Mouse (Mus musculus) heart, adult 2 months (tissue): ENCODE data around the gene Ywhah. TPM values are rescaled to one million over a fixed set of nuclear protein-coding genes. Genes with fewer than 3 reads are reported as not detected.
"Not testable (repeated sequence)": the region's sequence is repeated elsewhere in the genome, so short reads cannot be mapped to it uniquely, and the experiment has no call there.

Source experiments
- DNase-seq, 2 experiments: peaks; one replicate each; pipeline ENCODE4 v3.0.0; 2021
- H3K27ac ChIP-seq: fragments of 200-600 bp; 2 replicates; pipeline ENCODE4 v1.8.1; 2022
- H3K27me3 ChIP-seq: fragments of 200-500 bp; 2 replicates; pipeline ENCODE4 v1.6.1; 2012; ENCODE audit warnings: mild to moderate bottlenecking, low read length, inconsistent platforms, mixed read lengths; ENCODE audit not compliant: control insufficient read depth, insufficient read depth
- H3K36me3 ChIP-seq: fragments of 200-500 bp; 2 replicates; pipeline ENCODE4 v1.6.1; 2012; ENCODE audit warnings: low read length, inconsistent platforms; ENCODE audit not compliant: control insufficient read depth, insufficient read depth
- H3K4me1 ChIP-seq: fragments of 200-500 bp; 2 replicates; pipeline ENCODE4 v1.6.1; 2011; ENCODE audit warnings: low read length; ENCODE audit not compliant: control insufficient read depth, insufficient read depth
- H3K4me3 ChIP-seq: fragments of 200-600 bp; 2 replicates; pipeline ENCODE4 v1.8.1; 2022
- H3K79me2 ChIP-seq: fragments of 200-500 bp; replicated peaks from 2 replicates; pipeline ENCODE4 v1.6.1; 2012; ENCODE audit warnings: mild to moderate bottlenecking, inconsistent platforms, low read length, moderate library complexity, mixed read lengths; ENCODE audit not compliant: control insufficient read depth, insufficient read depth
- H3K9ac ChIP-seq: fragments of 200-500 bp; 2 replicates; pipeline ENCODE4 v1.6.1; 2012; ENCODE audit warnings: low read depth, mild to moderate bottlenecking, control low read depth, inconsistent platforms, low read length, mixed read lengths
- CTCF ChIP-seq: fragments of 200-600 bp; IDR thresholded peaks from 2 replicates; pipeline ENCODE4 v1.8.1; 2022; ENCODE audit warnings: antibody characterized with exemption, mild to moderate bottlenecking, moderate library complexity
- EP300 ChIP-seq: fragments of 200-500 bp; IDR thresholded peaks from 2 replicates; pipeline ENCODE4 v1.6.1; 2011; ENCODE audit warnings: low read depth, low read length, control low read depth; ENCODE audit not compliant: insufficient read depth
- POLR2A ChIP-seq: fragments of 200-500 bp; IDR thresholded peaks from 2 replicates; pipeline ENCODE4 v1.6.1; 2011; ENCODE audit warnings: mild to moderate bottlenecking, low read depth, low read length, control low read depth; ENCODE audit not compliant: insufficient read depth
- WGBS: fragments of 180-500 bp; shearing (Covaris S2); methylation state at CpG from one replicate; pipeline ENCODE4 v1.1.7; 2018; 5-methylcytosine and 5-hydroxymethylcytosine counted together
- intact Hi-C: fragments of 180-260 bp; cut with DNase I; formaldehyde crosslinking; loops from one replicate; pipeline ENCODE4 v1.15.1; 2025
- polyA plus RNA-seq: library from polyadenylated mRNA; depleted of rRNA; stranded (reverse); fragments of >200 nt; gene quantifications from 2 replicates; pipeline ENCODE4 v1.2.3, GENCODE M21; 2012
- total RNA-seq, 2 experiments: library from RNA; stranded (reverse); gene quantifications; 2 replicates each; pipeline ENCODE4 v1.2.3; 2021

Gene Ywhah
- total and polyA plus RNA-seq, 3 experiments = 75.4 to 106 (median 82.2) TPM

DNA sequence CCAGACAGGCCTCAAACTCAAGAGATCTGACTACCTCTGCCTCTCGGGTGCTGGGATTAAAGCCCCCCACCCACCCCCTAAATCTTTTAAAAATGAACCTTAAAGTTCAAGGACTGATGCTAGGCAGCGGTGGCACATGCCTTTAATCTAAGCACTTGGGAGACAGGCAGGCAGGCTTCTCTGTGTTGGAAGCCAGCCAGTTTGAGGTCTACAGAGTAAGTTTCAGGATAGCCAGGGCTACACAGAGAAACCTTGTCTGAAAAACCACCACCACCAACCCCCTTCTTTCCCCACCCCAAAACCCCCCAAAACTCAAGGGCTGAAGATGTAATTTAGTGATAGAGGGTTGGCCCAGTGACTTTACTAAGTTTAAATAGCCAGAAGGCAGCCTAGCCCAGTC lies 10.0 kb downstream of the Ywhah start:
- Histone ChIP-seq H3K79me2 (no peaks in the 10 kb centered on the region), H3K9ac (no peak overlapping the region), H3K4me3 (no peak overlapping the region), H3K36me3 (peaks cover 25% of the 10 kb centered on the region), H3K27ac (no peak overlapping the region), H3K27me3 (no peaks in the 10 kb centered on the region), H3K4me1 (peaks cover 10% of the 10 kb centered on the region)
- intact Hi-C loops = no loop called here
- 61% methylated on average over 2 of the region's 2 CpGs for WGBS
- TF ChIP-seq EP300 = no peak
- no peak for TF ChIP-seq POLR2A
- no peak for TF ChIP-seq CTCF
- DNase-seq = no peak

DNA sequence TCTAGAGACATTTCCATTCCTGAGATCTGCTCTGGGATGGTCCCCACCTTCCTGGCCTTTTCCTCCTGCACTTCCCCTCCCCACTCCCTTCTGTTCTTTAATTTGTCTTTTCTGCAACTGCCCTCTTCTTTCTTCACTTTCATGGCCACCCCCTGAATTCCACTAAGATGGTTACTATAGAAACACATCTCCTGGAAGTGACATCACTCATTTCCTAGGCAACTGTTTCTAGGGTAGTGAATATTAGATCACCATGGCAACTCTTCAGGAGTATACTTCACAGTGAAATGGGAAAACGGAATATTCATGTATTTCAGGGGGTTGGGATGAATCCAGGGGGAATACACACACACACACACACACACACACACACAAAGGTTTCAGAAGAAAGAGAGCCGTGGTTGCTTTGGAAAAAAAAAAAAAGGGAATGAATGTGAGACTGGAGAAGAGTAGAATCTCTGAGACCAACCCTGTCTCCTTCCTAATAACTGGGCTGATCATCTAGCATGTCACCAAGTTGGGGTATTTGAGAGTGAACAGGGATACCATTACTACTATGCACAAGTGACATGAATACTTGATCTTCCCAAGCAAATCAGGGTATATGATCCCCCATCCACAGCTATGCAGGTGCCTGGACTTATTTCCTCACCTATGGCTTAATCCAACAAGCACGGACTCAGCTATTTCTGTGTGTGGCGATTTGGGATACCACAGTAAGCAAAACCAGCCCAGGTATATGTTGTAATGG lies 12.0 kb downstream of the Ywhah start:
- intact Hi-C loops = loop anchor here (5.0 kb wide), 1 partner anchor 98 kb away; no protein-coding TSS in a partner anchor
- 53% methylated on average over 4 of the region's 4 CpGs for WGBS
- Histone ChIP-seq H3K27me3 (no peaks in the 10 kb centered on the region), H3K4me3 (no peak overlapping the region), H3K9ac (no peak overlapping the region), H3K4me1 (peaks cover 1% of the 10 kb centered on the region; the same call in 1 of the 2 replicates), H3K36me3 (peaks cover 7% of the 10 kb centered on the region), H3K27ac (no peak overlapping the region), H3K79me2 (no peaks in the 10 kb centered on the region)
- TF ChIP-seq EP300 = no peak
- TF ChIP-seq CTCF = no peak
- no peak for TF ChIP-seq POLR2A
- DNase-seq = no peak

DNA sequence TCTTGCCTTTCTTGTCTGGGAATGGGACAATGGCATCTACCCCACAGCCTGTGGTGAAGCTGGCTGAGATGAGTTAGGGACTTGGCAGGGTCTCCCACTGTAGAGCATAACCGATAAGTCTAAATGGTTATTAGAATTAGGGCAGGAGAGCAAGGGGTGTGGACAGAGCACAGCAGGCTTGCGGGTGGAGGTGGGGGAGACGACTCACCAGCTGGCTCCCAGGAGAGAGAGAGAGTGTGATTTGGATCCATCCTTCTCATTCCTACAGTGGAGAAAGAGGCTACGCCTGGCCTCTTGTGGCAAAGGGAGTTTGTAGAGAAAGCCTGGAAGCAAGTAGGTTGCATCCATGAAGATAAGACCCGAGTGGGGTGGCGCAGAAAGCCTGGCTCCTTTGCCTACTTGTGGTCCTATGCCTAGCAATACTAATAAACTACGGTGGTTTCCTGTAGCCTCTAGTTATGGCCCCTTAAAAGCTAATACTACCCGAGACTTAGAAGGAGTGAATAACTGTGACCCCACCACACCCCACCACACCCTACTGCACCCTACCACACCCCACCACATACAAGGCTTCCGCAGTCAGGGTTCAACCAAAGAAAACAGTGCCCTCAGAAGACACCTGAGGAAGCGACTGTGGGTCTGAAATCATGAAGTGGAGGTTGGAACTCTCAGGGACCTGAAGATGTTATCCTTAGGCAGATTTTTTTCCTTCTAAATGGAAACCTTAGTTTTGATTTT lies 13.6 kb downstream of the Ywhah start:
- intact Hi-C loops = loop anchor here (2.0 to 5.0 kb wide), 2 partner anchors 100 to 117 kb away; no protein-coding TSS in a partner anchor
- no peaks in the 10 kb centered on the region for H3K79me2 ChIP-seq
- no peak overlapping the region for H3K4me3 ChIP-seq
- TF ChIP-seq EP300 (no peak), POLR2A (no peak), CTCF (no peak)
- WGBS = 80% methylated on average over 10 of the region's 10 CpGs
- DNase-seq = no peak
- no peaks in the 10 kb centered on the region; the same call in 1 of the 2 replicates for H3K36me3 ChIP-seq
- no peaks in the 10 kb centered on the region for H3K27me3 ChIP-seq
- peaks cover 1% of the 10 kb centered on the region; the same call in 1 of the 2 replicates for H3K4me1 ChIP-seq
- H3K9ac ChIP-seq = no peak overlapping the region
- no peak overlapping the region for H3K27ac ChIP-seq

DNA sequence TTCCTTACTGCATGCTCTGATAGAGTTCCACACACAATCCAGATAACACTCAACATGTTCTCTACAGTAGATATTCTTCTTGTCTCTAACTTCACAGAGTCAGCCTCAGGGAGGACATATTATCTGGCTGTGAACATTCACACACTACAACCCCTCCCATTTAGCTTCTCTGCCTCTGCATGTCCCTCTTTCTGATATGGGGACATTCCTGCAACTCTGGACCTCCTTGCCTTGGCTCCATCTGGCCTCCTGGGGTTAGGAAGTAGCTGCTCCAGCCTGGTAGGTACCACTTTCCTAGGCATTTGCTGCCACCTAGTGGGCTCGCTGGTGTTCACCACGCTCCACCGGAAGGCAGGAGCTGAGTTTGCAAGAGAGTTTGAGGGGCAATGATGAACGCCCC lies 14.5 kb downstream of the Ywhah start:
- no peaks in the 10 kb centered on the region for H3K79me2 ChIP-seq
- WGBS = 0% methylated on average over 4 of the region's 4 CpGs
- intact Hi-C loops = loop anchor here (1.0 to 5.0 kb wide), 3 partner anchors 42 to 118 kb away; no protein-coding TSS in a partner anchor
- H3K27ac ChIP-seq = no peak overlapping the region
- H3K4me3 ChIP-seq = no peak overlapping the region
- DNase-seq = peak; percentile 76 to 84
- TF ChIP-seq POLR2A = no peak
- TF ChIP-seq EP300 = peak; percentile 96
- TF ChIP-seq CTCF = peak; percentile 90
- H3K27me3 ChIP-seq = no peaks in the 10 kb centered on the region
- no peak overlapping the region for H3K9ac ChIP-seq
- H3K4me1 ChIP-seq = peaks cover 1% of the 10 kb centered on the region; the same call in 1 of the 2 replicates
- H3K36me3 ChIP-seq = no peaks in the 10 kb centered on the region

DNA sequence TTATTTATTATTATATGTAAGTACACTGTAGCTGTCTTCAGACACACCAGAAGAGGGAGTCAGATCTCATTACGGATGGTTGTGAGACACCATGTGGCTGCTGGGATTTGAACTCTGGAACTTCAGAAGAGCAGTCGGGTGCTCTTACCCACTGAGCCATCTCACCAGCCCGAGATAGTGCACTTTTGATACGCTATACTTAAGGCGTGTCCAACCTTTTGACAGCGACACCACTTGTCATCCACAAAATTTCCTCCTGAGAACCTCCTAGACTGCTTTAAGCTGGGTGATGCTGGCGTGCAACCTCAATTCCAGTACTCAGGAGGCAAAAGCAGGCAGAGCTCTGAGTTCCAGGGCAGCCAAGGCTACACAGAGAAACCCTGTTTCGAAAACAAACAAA lies 15.0 kb downstream of the Ywhah start:
- intact Hi-C loops = loop anchor here (1.0 to 5.0 kb wide), 3 partner anchors 42 to 119 kb away; no protein-coding TSS in a partner anchor
- H3K9ac ChIP-seq, H3K4me1 ChIP-seq, H3K27me3 ChIP-seq, H3K36me3 ChIP-seq, DNase-seq, H3K79me2 ChIP-seq, H3K4me3 ChIP-seq, H3K27ac ChIP-seq: not testable (repeated sequence)
- 48% methylated on average over 8 of the region's 8 CpGs for WGBS

DNA sequence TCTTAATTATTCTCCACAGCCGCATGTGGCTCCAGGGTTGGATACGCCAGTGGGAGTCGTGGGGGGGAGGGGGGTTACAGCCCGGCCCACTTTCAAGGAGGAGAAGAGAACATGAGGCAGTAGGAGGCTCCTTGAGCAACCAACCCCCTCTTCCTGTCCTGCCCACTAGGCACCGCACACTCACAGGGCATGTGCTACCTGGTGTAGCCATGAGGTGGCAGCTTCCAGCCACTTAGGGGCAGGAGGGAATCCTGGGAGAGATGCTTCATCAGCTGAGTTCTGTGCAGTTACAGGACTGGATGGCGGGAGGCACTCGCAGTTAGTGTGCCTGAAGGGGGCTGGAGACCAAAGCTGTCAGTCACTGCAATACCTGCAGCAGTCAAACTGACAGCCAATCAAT lies 15.5 kb downstream of the Ywhah start:
- Histone ChIP-seq H3K4me1 (peaks cover 1% of the 10 kb centered on the region; the same call in 1 of the 2 replicates), H3K79me2 (no peaks in the 10 kb centered on the region), H3K4me3 (no peak overlapping the region), H3K27me3 (no peaks in the 10 kb centered on the region), H3K9ac (no peak overlapping the region), H3K27ac (no peak overlapping the region), H3K36me3 (no peaks in the 10 kb centered on the region)
- intact Hi-C loops = loop anchor here (5.0 kb wide), 1 partner anchor 102 kb away; no protein-coding TSS in a partner anchor
- DNase-seq = no peak
- WGBS = 35% methylated on average over 7 of the region's 7 CpGs
- TF ChIP-seq CTCF = no peak
- TF ChIP-seq POLR2A = no peak
- no peak for TF ChIP-seq EP300
